Mouse (Mus musculus): Measurements from ENCODE around the gene Got2.

Got2 gene

GRCm38 (mm10) chr8:95816044-95816708 is 72.2 kb downstream of the Got2 start:
- DNase-seq, result no peak
